Mouse (Mus musculus) gonadal fat pad, adult 2 months (tissue): Measurements from ENCODE around the gene Ap4b1. TPM values are rescaled to one million over a fixed set of nuclear protein-coding genes. Genes with fewer than 3 reads are reported as not detected.
"Not testable (repeated sequence)": the region's sequence is repeated elsewhere in the genome, so short reads cannot be mapped to it uniquely, and the experiment has no call there.

Source experiments
- DNase-seq: peaks from one replicate; pipeline ENCODE4 v3.0.0-alpha.2; 2012; ENCODE audit warnings: low read depth
- polyA plus RNA-seq: library from polyadenylated mRNA; depleted of rRNA; stranded (reverse); fragments of >200 nt; gene quantifications from 2 replicates; pipeline ENCODE4 v1.2.3, GENCODE M21; 2012

Ap4b1 gene
- polyA plus RNA-seq, 1 experiment: 21.6 TPM

- no peak for DNase-seq
Observed at GRCm38 (mm10) chr3:103799507-103799906, 9.8 kb upstream of the Ap4b1 start.

GRCm38 (mm10) chr3:103801631-103802531 lies 7.4 kb upstream of the Ap4b1 start:
- peak; percentile 99 for DNase-seq

GRCm38 (mm10) chr3:103802861-103803260 lies 6.5 kb upstream of the Ap4b1 start:
- DNase-seq: no peak

GRCm38 (mm10) chr3:103805671-103806070 lies 3.6 kb upstream of the Ap4b1 start:
- no peak for DNase-seq

- DNase-seq: no peak
Observed at GRCm38 (mm10) chr3:103809799-103810150, 455 bp downstream of the Ap4b1 start.

GRCm38 (mm10) chr3:103810967-103811366 lies 1.6 kb downstream of the Ap4b1 start:
- no peak for DNase-seq

GRCm38 (mm10) chr3:103827548-103827947 lies 18.2 kb downstream of the Ap4b1 start:
- no peak for DNase-seq

- no peak for DNase-seq
Observed at GRCm38 (mm10) chr3:103829036-103829435, 19.7 kb downstream of the Ap4b1 start.

GRCm38 (mm10) chr3:103830681-103831080 lies 21.4 kb downstream of the Ap4b1 start:
- not testable (repeated sequence) for DNase-seq

- no peak for DNase-seq
Observed at GRCm38 (mm10) chr3:103831146-103831545, 21.8 kb downstream of the Ap4b1 start.

- DNase-seq: no peak
Observed at GRCm38 (mm10) chr3:103832426-103832825, 23.1 kb downstream of the Ap4b1 start, which contains the start of gene Bcl2l15. Gene Bcl2l15 (plus strand): TSS chr3:103832601.

- no peak for DNase-seq
Observed at GRCm38 (mm10) chr3:103834001-103834400, 24.7 kb downstream of the Ap4b1 start.

- DNase-seq: no peak
Observed at GRCm38 (mm10) chr3:103835272-103835950, 26.1 kb downstream of the Ap4b1 start.

GRCm38 (mm10) chr3:103835951-103836310 lies 26.6 kb downstream of the Ap4b1 start:
- DNase-seq: no peak

GRCm38 (mm10) chr3:103836453-103836852 lies 27.1 kb downstream of the Ap4b1 start:
- no peak for DNase-seq

GRCm38 (mm10) chr3:103839711-103840110 lies 30.4 kb downstream of the Ap4b1 start:
- DNase-seq: no peak

GRCm38 (mm10) chr3:103840195-103840594 lies 30.9 kb downstream of the Ap4b1 start:
- not testable (repeated sequence) for DNase-seq

- DNase-seq: not testable (repeated sequence)
Observed at GRCm38 (mm10) chr3:103840946-103841345, 31.6 kb downstream of the Ap4b1 start.

- DNase-seq: no peak
Observed at GRCm38 (mm10) chr3:103850644-103851363, 41.5 kb downstream of the Ap4b1 start.

- no peak for DNase-seq
Observed at GRCm38 (mm10) chr3:103851481-103851880, 42.2 kb downstream of the Ap4b1 start.

GRCm38 (mm10) chr3:103851882-103852281 lies 42.6 kb downstream of the Ap4b1 start:
- DNase-seq: no peak

GRCm38 (mm10) chr3:103852565-103853299 lies 43.4 kb downstream of the Ap4b1 start:
- no peak for DNase-seq
